Mouse (Mus musculus) heart, embryonic 14.5 days (tissue): ENCODE measurements around the gene Hs3st4. TPM values are rescaled to one million over a fixed set of nuclear protein-coding genes. Genes with fewer than 3 reads are reported as not detected.

Experiments used
- ATAC-seq: fragments of 200-750 bp; cut with Nextera tagmentation; 2 replicates; pipeline ENCODE4 v1.8.0; 2017; ENCODE audit warnings: low read depth, moderate TSS enrichment; ENCODE audit not compliant: insufficient number of reproducible peaks, insufficient read depth, low FRiP score
- H3K27ac ChIP-seq, 2 experiments: fragments of 200-500 bp in 1 of 2; fragments of 300-500 bp in 1 of 2; sonication (generic) in 1 of 2; replicated peaks in 1 of 2; 2 replicates each; pipeline ENCODE4 v1.5.1; 2012 to 2014; ENCODE audit warnings: low read depth in 2 of 2, low read length in 2 of 2, control low read depth in 1 of 2, mild to moderate bottlenecking in 1 of 2, mixed read lengths in 1 of 2; ENCODE audit not compliant: control insufficient read depth in 1 of 2, insufficient read depth in 1 of 2
- H3K27me3 ChIP-seq: fragments of 300-500 bp; sonication (generic); 2 replicates; pipeline ENCODE4 v1.6.1; 2014; ENCODE audit warnings: mild to moderate bottlenecking, low read length, control low read depth; ENCODE audit not compliant: control insufficient read depth, insufficient read depth
- H3K36me3 ChIP-seq: fragments of 300-500 bp; sonication (generic); 2 replicates; pipeline ENCODE4 v1.6.1; 2014; ENCODE audit warnings: mild to moderate bottlenecking, control low read depth, low read length, mixed read lengths; ENCODE audit not compliant: control insufficient read depth, insufficient read depth
- H3K4me1 ChIP-seq, 2 experiments: fragments of 200-500 bp in 1 of 2; fragments of 300-500 bp in 1 of 2; sonication (generic) in 1 of 2; 2 replicates each; pipeline ENCODE4 v1.6.1; 2012 to 2014; ENCODE audit warnings: low read length in 2 of 2, control low read depth in 1 of 2, mixed read lengths in 1 of 2; ENCODE audit not compliant: control insufficient read depth in 2 of 2, insufficient read depth in 2 of 2
- H3K4me2 ChIP-seq: fragments of 300-500 bp; sonication (generic); 2 replicates; pipeline ENCODE4 v1.6.1; 2014; ENCODE audit warnings: mild to moderate bottlenecking, low read length
- H3K4me3 ChIP-seq, 2 experiments: fragments of 200-500 bp in 1 of 2; fragments of 300-500 bp in 1 of 2; sonication (generic) in 1 of 2; 2 replicates each; pipeline ENCODE4 v1.5.1; 2012 to 2014; ENCODE audit warnings: low read length in 2 of 2, mild to moderate bottlenecking in 2 of 2, control low read depth in 1 of 2, low read depth in 1 of 2, moderate library complexity in 1 of 2; ENCODE audit not compliant: control insufficient read depth in 1 of 2, insufficient read depth in 1 of 2
- H3K9ac ChIP-seq: fragments of 300-500 bp; sonication (generic); 2 replicates; pipeline ENCODE4 v1.6.1; 2014; ENCODE audit warnings: mild to moderate bottlenecking, low read length
- H3K9me3 ChIP-seq: fragments of 300-500 bp; sonication (generic); 2 replicates; pipeline ENCODE4 v1.6.1; 2016; ENCODE audit warnings: low read length, control low read depth; ENCODE audit not compliant: control insufficient read depth
- WGBS: fragments of 180-500 bp; shearing (Covaris S2); extraction: QIAGEN DNeasy Blood & Tissue Kit; methylation state at CpG from one replicate; pipeline ENCODE4 v1.1.7; 2014; 5-methylcytosine and 5-hydroxymethylcytosine counted together
- polyA plus RNA-seq: library from polyadenylated mRNA; unstranded; fragments of >200 nt; fragmentation: Nextera tagmentation; extraction: Ambion mirVana; gene quantifications from 2 replicates; pipeline ENCODE4 v1.2.1, GENCODE M21; 2014

The Hs3st4 gene
- polyA plus RNA-seq, 1 experiment from 2014 or later: 1.0 TPM

- Histone ChIP-seq H3K4me3 (no peak overlapping the region), H3K36me3 (no peaks in the 10 kb centered on the region), H3K9me3 (no peaks in the 10 kb centered on the region), H3K9ac (no peak overlapping the region), H3K4me1 (no peaks in the 10 kb centered on the region), H3K27ac (no peak overlapping the region), H3K27me3 (no peaks in the 10 kb centered on the region), H3K4me2 (no peak overlapping the region)
- ATAC-seq: no peak
Observed at GRCm38 (mm10) chr7:124171992-124172391, 189.3 kb downstream of the Hs3st4 start.

GRCm38 (mm10) chr7:124180926-124181325 lies 198.3 kb downstream of the Hs3st4 start:
- Histone ChIP-seq H3K4me1 (no peaks in the 10 kb centered on the region), H3K9ac (no peak overlapping the region), H3K4me2 (no peak overlapping the region), H3K9me3 (no peaks in the 10 kb centered on the region), H3K27ac (no peak overlapping the region), H3K4me3 (no peak overlapping the region), H3K36me3 (no peaks in the 10 kb centered on the region), H3K27me3 (no peaks in the 10 kb centered on the region)
- whole genome bisulfite sequencing: 36% methylated on average over 3 of the region's 3 CpGs
- ATAC-seq: no peak

GRCm38 (mm10) chr7:124184693-124185092 lies 202.0 kb downstream of the Hs3st4 start:
- Histone ChIP-seq H3K9me3 (no peaks in the 10 kb centered on the region), H3K27ac (no peak overlapping the region), H3K4me3 (no peak overlapping the region), H3K4me1 (no peaks in the 10 kb centered on the region), H3K9ac (no peak overlapping the region), H3K27me3 (no peaks in the 10 kb centered on the region), H3K36me3 (no peaks in the 10 kb centered on the region), H3K4me2 (no peak overlapping the region)
- ATAC-seq: peak; percentile 56; the same call in 1 of the 2 replicates
- WGBS: 52% methylated on average over 1 of the region's 1 CpGs

- H3K9me3 ChIP-seq: no peaks in the 10 kb centered on the region
Observed at GRCm38 (mm10) chr7:124198811-124199570, 216.3 kb downstream of the Hs3st4 start.

GRCm38 (mm10) chr7:124216921-124217320 lies 234.3 kb downstream of the Hs3st4 start:
- WGBS: 68% methylated on average over 1 of the region's 1 CpGs
- H3K9ac ChIP-seq: no peak overlapping the region

More at GRCm38 (mm10) chr7:124198811-124199570, 216.3 kb downstream of the Hs3st4 start:
- Histone ChIP-seq H3K4me3 (no peak overlapping the region), H3K27ac (no peak overlapping the region), H3K27me3 (no peaks in the 10 kb centered on the region), H3K9ac (no peak overlapping the region), H3K36me3 (no peaks in the 10 kb centered on the region), H3K4me2 (no peak overlapping the region), H3K4me1 (no peaks in the 10 kb centered on the region)
- ATAC-seq: no peak
- 71% methylated on average over 6 of the region's 6 CpGs for WGBS

GRCm38 (mm10) chr7:124220556-124220955 lies 237.9 kb downstream of the Hs3st4 start:
- H3K9ac ChIP-seq: no peak overlapping the region
- no peak overlapping the region for H3K27ac ChIP-seq
- no peak overlapping the region for H3K4me3 ChIP-seq
- no peaks in the 10 kb centered on the region for H3K9me3 ChIP-seq
- 67% methylated on average over 10 of the region's 10 CpGs for WGBS
- no peak overlapping the region for H3K4me2 ChIP-seq
- no peaks in the 10 kb centered on the region for H3K4me1 ChIP-seq
- ATAC-seq: no peak
- no peaks in the 10 kb centered on the region for H3K27me3 ChIP-seq
- H3K36me3 ChIP-seq: no peaks in the 10 kb centered on the region

More at GRCm38 (mm10) chr7:124216921-124217320, 234.3 kb downstream of the Hs3st4 start:
- Histone ChIP-seq H3K4me2 (no peak overlapping the region), H3K9me3 (no peaks in the 10 kb centered on the region), H3K27me3 (no peaks in the 10 kb centered on the region), H3K27ac (no peak overlapping the region), H3K4me1 (no peaks in the 10 kb centered on the region), H3K36me3 (no peaks in the 10 kb centered on the region), H3K4me3 (no peak overlapping the region)
- ATAC-seq: no peak; the same call in 1 of the 2 replicates

GRCm38 (mm10) chr7:124237896-124238670 lies 255.4 kb downstream of the Hs3st4 start:
- Histone ChIP-seq H3K4me1 (peaks cover 4 to 9% of the 10 kb centered on the region in 2 experiments), H3K9me3 (no peaks in the 10 kb centered on the region), H3K27ac (no peak overlapping the region), H3K9ac (no peak overlapping the region), H3K27me3 (no peaks in the 10 kb centered on the region), H3K36me3 (no peaks in the 10 kb centered on the region), H3K4me2 (no peak overlapping the region), H3K4me3 (no peak overlapping the region)
- no peak for ATAC-seq
- WGBS: 65% methylated on average over 4 of the region's 4 CpGs
